Mouse (Mus musculus) lung, postnatal 0 days (tissue): ENCODE results near the gene Pan3. TPM values are rescaled to one million over a fixed set of nuclear protein-coding genes. Genes with fewer than 3 reads are reported as not detected.

Experiments used
- ATAC-seq: fragments of 200-750 bp; cut with Nextera tagmentation; 2 replicates; pipeline ENCODE4 v1.8.0; 2017; ENCODE audit warnings: moderate library complexity
- DNase-seq: peaks from one replicate; pipeline ENCODE4 v3.0.0-alpha.2; 2016; ENCODE audit warnings: low spot score
- H3K27ac ChIP-seq: fragments of 300-500 bp; sonication (generic); 2 replicates; pipeline ENCODE4 v1.5.1; 2014; ENCODE audit warnings: antibody characterized with exemption, mild to moderate bottlenecking, low read length, mixed read lengths
- H3K27me3 ChIP-seq: fragments of 300-500 bp; sonication (generic); replicated peaks from 2 replicates; pipeline ENCODE4 v1.6.1; 2014; ENCODE audit warnings: low read length, mixed read lengths; ENCODE audit not compliant: insufficient read depth
- H3K36me3 ChIP-seq: fragments of 300-500 bp; sonication (generic); 2 replicates; pipeline ENCODE4 v1.6.1; 2014; ENCODE audit warnings: low read length, mixed read lengths; ENCODE audit not compliant: insufficient read depth
- H3K4me1 ChIP-seq: fragments of 300-500 bp; sonication (generic); 2 replicates; pipeline ENCODE4 v1.6.1; 2014; ENCODE audit warnings: antibody characterized with exemption, low read depth, low read length, mixed read lengths; ENCODE audit not compliant: insufficient read depth
- H3K4me2 ChIP-seq: fragments of 300-500 bp; sonication (generic); replicated peaks from 2 replicates; pipeline ENCODE4 v1.6.1; 2014; ENCODE audit warnings: low read depth, mild to moderate bottlenecking, low read length, moderate library complexity, mixed read lengths
- H3K4me3 ChIP-seq: fragments of 300-500 bp; sonication (generic); 2 replicates; pipeline ENCODE4 v1.5.1; 2014; ENCODE audit warnings: low read depth, low read length
- H3K9ac ChIP-seq: fragments of 300-500 bp; sonication (generic); replicated peaks from 2 replicates; pipeline ENCODE4 v1.6.1; 2014; ENCODE audit warnings: low read depth, mild to moderate bottlenecking
- H3K9me3 ChIP-seq: fragments of 300-500 bp; sonication (generic); 2 replicates; pipeline ENCODE4 v1.6.1; 2016; ENCODE audit warnings: low read length, mixed read lengths
- CTCF ChIP-seq: IDR thresholded peaks from 2 replicates; pipeline ENCODE4 v1.5.1; 2016; ENCODE audit warnings: antibody characterized with exemption, mild to moderate bottlenecking
- EP300 ChIP-seq: IDR thresholded peaks from 2 replicates; pipeline ENCODE4 v1.6.1; 2016; ENCODE audit warnings: antibody characterized with exemption, mild to moderate bottlenecking, control low read depth
- WGBS: fragments of 180-500 bp; shearing (Covaris S2); extraction: QIAGEN DNeasy Blood & Tissue Kit; methylation state at CpG from one replicate; pipeline ENCODE4 v1.1.7; 2014; 5-methylcytosine and 5-hydroxymethylcytosine counted together
- polyA plus RNA-seq: library from polyadenylated mRNA; unstranded; fragments of >200 nt; fragmentation: Nextera tagmentation; extraction: Ambion mirVana; gene quantifications from 2 replicates; pipeline ENCODE4 v1.2.1, GENCODE M21; 2015

The Pan3 gene
- polyA plus RNA-seq, 1 experiment from 2014 or later: 77.8 TPM

GRCm38 (mm10) chr5:147426048-147426805 lies 3.7 kb upstream of the Pan3 start:
- no peak for DNase-seq
- H3K27ac ChIP-seq: no peak overlapping the region
- no peaks in the 10 kb centered on the region for H3K36me3 ChIP-seq
- no peaks in the 10 kb centered on the region for H3K9me3 ChIP-seq
- no peak for ATAC-seq
- WGBS: 64% methylated on average over 4 of the region's 4 CpGs
- no peaks in the 10 kb centered on the region for H3K27me3 ChIP-seq
- H3K4me2 ChIP-seq: no peak overlapping the region
- no peak overlapping the region for H3K4me3 ChIP-seq
- no peak for TF ChIP-seq CTCF
- TF ChIP-seq EP300: no peak
- H3K9ac ChIP-seq: no peak overlapping the region
- H3K4me1 ChIP-seq: no peaks in the 10 kb centered on the region

GRCm38 (mm10) chr5:147430361-147430935 lies 487 bp downstream of the Pan3 start:
- DNase-seq: peak; percentile 68
- peak overlapping the region; percentile 94 for H3K9ac ChIP-seq
- peak; percentile 91 for ATAC-seq
- H3K4me1 ChIP-seq: peaks cover 7% of the 10 kb centered on the region; the same call in 1 of the 2 replicates
- peak overlapping the region; percentile 73 for H3K4me2 ChIP-seq
- peak overlapping the region; percentile 99 for H3K4me3 ChIP-seq
- no peaks in the 10 kb centered on the region for H3K9me3 ChIP-seq
- no peaks in the 10 kb centered on the region for H3K27me3 ChIP-seq
- TF ChIP-seq CTCF: no peak
- TF ChIP-seq EP300: no peak
- under 1% methylated on average over 29 of the region's 91 CpGs for WGBS
- peaks cover 7% of the 10 kb centered on the region; the same call in 1 of the 2 replicates for H3K36me3 ChIP-seq
- H3K27ac ChIP-seq: peak overlapping the region; percentile 100

GRCm38 (mm10) chr5:147430936-147431839 lies 1.2 kb downstream of the Pan3 start:
- Histone ChIP-seq H3K4me3 (peak overlapping the region; percentile 99), H3K27me3 (no peaks in the 10 kb centered on the region), H3K27ac (peak overlapping the region; percentile 100), H3K36me3 (peaks cover 7% of the 10 kb centered on the region; the same call in 1 of the 2 replicates), H3K4me1 (peaks cover 10% of the 10 kb centered on the region; the same call in 1 of the 2 replicates), H3K4me2 (peak overlapping the region; percentile 73), H3K9me3 (no peaks in the 10 kb centered on the region), H3K9ac (peak overlapping the region; percentile 94)
- DNase-seq: peak; percentile 76
- WGBS: 3% methylated on average over 52 of the region's 68 CpGs
- ATAC-seq: peak; percentile 55
- no peak for TF ChIP-seq EP300
- TF ChIP-seq CTCF: no peak

GRCm38 (mm10) chr5:147432927-147433326 lies 3.0 kb downstream of the Pan3 start:
- Histone ChIP-seq H3K27ac (no peak overlapping the region), H3K9ac (no peak overlapping the region), H3K27me3 (no peaks in the 10 kb centered on the region), H3K4me1 (peaks cover 12% of the 10 kb centered on the region; the same call in 1 of the 2 replicates), H3K36me3 (peaks cover 7% of the 10 kb centered on the region; the same call in 1 of the 2 replicates), H3K4me2 (no peak overlapping the region), H3K4me3 (no peak overlapping the region), H3K9me3 (no peaks in the 10 kb centered on the region)
- no peak for TF ChIP-seq EP300
- TF ChIP-seq CTCF: no peak
- 82% methylated on average over 8 of the region's 8 CpGs for WGBS
- ATAC-seq (no peak), DNase-seq (no peak)

- Histone ChIP-seq H3K4me2 (no peak overlapping the region), H3K4me3 (no peak overlapping the region), H3K27ac (0 out of 2 replicates have a peak overlapping the region, but pooled peaks have one; percentile 16), H3K9me3 (no peaks in the 10 kb centered on the region), H3K36me3 (peaks cover 7% of the 10 kb centered on the region; the same call in 1 of the 2 replicates), H3K4me1 (peaks cover 14% of the 10 kb centered on the region; the same call in 1 of the 2 replicates), H3K9ac (no peak overlapping the region), H3K27me3 (no peaks in the 10 kb centered on the region)
- DNase-seq (peak; percentile 70), ATAC-seq (peak; percentile 40)
- no peak for TF ChIP-seq CTCF
- peak; percentile 84 for TF ChIP-seq EP300
- 27% methylated on average over 4 of the region's 4 CpGs for WGBS
Measured at GRCm38 (mm10) chr5:147435224-147435623, 5.3 kb downstream of the Pan3 start.
